Mouse (Mus musculus) E14TG2a.4 (cell line): ENCODE data around the gene Gdpd5.

Experiments
- CTCF ChIP-seq: conservative IDR thresholded peaks from 2 replicates; pipeline ENCODE4 v1.5.1; 2014; ENCODE audit warnings: low read length
- POU5F1 ChIP-seq: IDR thresholded peaks from 2 replicates; pipeline ENCODE4 v1.6.1; 2014; ENCODE audit warnings: low read length, borderline replicate concordance

- TF ChIP-seq CTCF = no peak
- TF ChIP-seq POU5F1 = no peak
Observed at GRCm38 (mm10) chr7:99477235-99477634, 96.0 kb downstream of the Gdpd5 start.
